Mouse (Mus musculus): ENCODE measurements around the gene Slc24a5. TPM values are rescaled to one million over a fixed set of nuclear protein-coding genes. Genes with fewer than 3 reads are reported as not detected.

Slc24a5 gene
- not detected in 2 replicates for polyA plus RNA-seq (2012; ENCODE audit: insufficient read depth, insufficient read length, missing spikeins)

GRCm38 (mm10) chr2:125067894-125068293, at the start of gene Slc24a5:
Gene Slc24a5, plus strand, starts transcription at chr2:125068124.
- H3K4me3 ChIP-seq (ENCODE audit: insufficient read depth, low read depth, low read length), result no peak within 1 kb of the TSS
- no peaks in the 10 kb centered on the region for H3K4me1 ChIP-seq (ENCODE audit: control insufficient read depth, insufficient read depth, insufficient read length, low read length)
- no peak within 1 kb of the TSS for H3K27ac ChIP-seq (replicated peaks; ENCODE audit: low read depth, low read length)

- Histone ChIP-seq H3K4me3 (ENCODE audit: insufficient read depth, low read depth, low read length) (no peak overlapping the region), H3K27ac (replicated peaks; ENCODE audit: low read depth, low read length) (no peak overlapping the region), H3K4me1 (ENCODE audit: control insufficient read depth, insufficient read depth, insufficient read length, low read length) (no peaks in the 10 kb centered on the region)
These were observed 43.5 kb upstream of the Slc24a5 start for GRCm38 (mm10) chr2:125024386-125024785.

- no peak overlapping the region for H3K27ac ChIP-seq (replicated peaks; ENCODE audit: low read depth, low read length)
These were observed 41.4 kb upstream of the Slc24a5 start for GRCm38 (mm10) chr2:125026358-125027000.

GRCm38 (mm10) chr2:125030591-125030990, 37.3 kb upstream of the Slc24a5 start:
- Histone ChIP-seq H3K4me3 (ENCODE audit: insufficient read depth, low read depth, low read length) (no peak overlapping the region), H3K4me1 (ENCODE audit: control insufficient read depth, insufficient read depth, insufficient read length, low read length) (peaks cover 3% of the 10 kb centered on the region; the same call in 1 of the 2 replicates), H3K27ac (replicated peaks; ENCODE audit: low read depth, low read length) (no peak overlapping the region)

More at GRCm38 (mm10) chr2:125026358-125027000, 41.4 kb upstream of the Slc24a5 start:
- Histone ChIP-seq H3K4me3 (ENCODE audit: insufficient read depth, low read depth, low read length) (no peak overlapping the region), H3K4me1 (ENCODE audit: control insufficient read depth, insufficient read depth, insufficient read length, low read length) (peaks cover 3% of the 10 kb centered on the region; the same call in 1 of the 2 replicates)

GRCm38 (mm10) chr2:125031111-125031510, 36.8 kb upstream of the Slc24a5 start:
- Histone ChIP-seq H3K27ac (replicated peaks; ENCODE audit: low read depth, low read length) (no peak overlapping the region), H3K4me1 (ENCODE audit: control insufficient read depth, insufficient read depth, insufficient read length, low read length) (peaks cover 3% of the 10 kb centered on the region; the same call in 1 of the 2 replicates), H3K4me3 (ENCODE audit: insufficient read depth, low read depth, low read length) (no peak overlapping the region)

GRCm38 (mm10) chr2:125031562-125032257, 36.2 kb upstream of the Slc24a5 start:
- Histone ChIP-seq H3K27ac (replicated peaks; ENCODE audit: low read depth, low read length) (no peak overlapping the region), H3K4me3 (ENCODE audit: insufficient read depth, low read depth, low read length) (no peak overlapping the region), H3K4me1 (ENCODE audit: control insufficient read depth, insufficient read depth, insufficient read length, low read length) (peaks cover 3% of the 10 kb centered on the region; the same call in 1 of the 2 replicates)

GRCm38 (mm10) chr2:125032258-125032973, 35.5 kb upstream of the Slc24a5 start:
- no peak overlapping the region for H3K27ac ChIP-seq (replicated peaks; ENCODE audit: low read depth, low read length)
- H3K4me3 ChIP-seq (ENCODE audit: insufficient read depth, low read depth, low read length), result no peak overlapping the region
- H3K4me1 ChIP-seq (ENCODE audit: control insufficient read depth, insufficient read depth, insufficient read length, low read length), result peaks cover 3% of the 10 kb centered on the region; the same call in 1 of the 2 replicates

GRCm38 (mm10) chr2:125033042-125033743, 34.7 kb upstream of the Slc24a5 start:
- H3K27ac ChIP-seq (replicated peaks; ENCODE audit: low read depth, low read length), result no peak overlapping the region

GRCm38 (mm10) chr2:125055316-125055903, 12.5 kb upstream of the Slc24a5 start:
- no peak overlapping the region for H3K4me3 ChIP-seq (ENCODE audit: insufficient read depth, low read depth, low read length)
- H3K27ac ChIP-seq (replicated peaks; ENCODE audit: low read depth, low read length), result no peak overlapping the region
- no peaks in the 10 kb centered on the region for H3K4me1 ChIP-seq (ENCODE audit: control insufficient read depth, insufficient read depth, insufficient read length, low read length)

More at GRCm38 (mm10) chr2:125033042-125033743, 34.7 kb upstream of the Slc24a5 start:
- Histone ChIP-seq H3K4me1 (ENCODE audit: control insufficient read depth, insufficient read depth, insufficient read length, low read length) (peaks cover 3% of the 10 kb centered on the region; the same call in 1 of the 2 replicates), H3K4me3 (ENCODE audit: insufficient read depth, low read depth, low read length) (no peak overlapping the region)

GRCm38 (mm10) chr2:125057250-125057815, 10.6 kb upstream of the Slc24a5 start:
- no peak overlapping the region for H3K27ac ChIP-seq (replicated peaks; ENCODE audit: low read depth, low read length)
- no peaks in the 10 kb centered on the region for H3K4me1 ChIP-seq (ENCODE audit: control insufficient read depth, insufficient read depth, insufficient read length, low read length)
- H3K4me3 ChIP-seq (ENCODE audit: insufficient read depth, low read depth, low read length), result no peak overlapping the region

GRCm38 (mm10) chr2:125061451-125061850, 6.5 kb upstream of the Slc24a5 start:
- Histone ChIP-seq H3K4me1 (ENCODE audit: control insufficient read depth, insufficient read depth, insufficient read length, low read length) (no peaks in the 10 kb centered on the region), H3K27ac (replicated peaks; ENCODE audit: low read depth, low read length) (no peak overlapping the region), H3K4me3 (ENCODE audit: insufficient read depth, low read depth, low read length) (no peak overlapping the region)

GRCm38 (mm10) chr2:125062944-125063343, 5.0 kb upstream of the Slc24a5 start:
- Histone ChIP-seq H3K4me1 (ENCODE audit: control insufficient read depth, insufficient read depth, insufficient read length, low read length) (no peaks in the 10 kb centered on the region), H3K4me3 (ENCODE audit: insufficient read depth, low read depth, low read length) (no peak overlapping the region), H3K27ac (replicated peaks; ENCODE audit: low read depth, low read length) (no peak overlapping the region)

- Histone ChIP-seq H3K4me1 (ENCODE audit: control insufficient read depth, insufficient read depth, insufficient read length, low read length) (no peaks in the 10 kb centered on the region), H3K27ac (replicated peaks; ENCODE audit: low read depth, low read length) (no peak overlapping the region), H3K4me3 (ENCODE audit: insufficient read depth, low read depth, low read length) (no peak overlapping the region)
These were observed 551 bp upstream of the Slc24a5 start for GRCm38 (mm10) chr2:125067373-125067772.

GRCm38 (mm10) chr2:125068696-125069095, 772 bp downstream of the Slc24a5 start:
- no peaks in the 10 kb centered on the region for H3K4me1 ChIP-seq (ENCODE audit: control insufficient read depth, insufficient read depth, insufficient read length, low read length)
- no peak overlapping the region for H3K27ac ChIP-seq (replicated peaks; ENCODE audit: low read depth, low read length)
- no peak overlapping the region for H3K4me3 ChIP-seq (ENCODE audit: insufficient read depth, low read depth, low read length)
